In the genomic region with DNA sequence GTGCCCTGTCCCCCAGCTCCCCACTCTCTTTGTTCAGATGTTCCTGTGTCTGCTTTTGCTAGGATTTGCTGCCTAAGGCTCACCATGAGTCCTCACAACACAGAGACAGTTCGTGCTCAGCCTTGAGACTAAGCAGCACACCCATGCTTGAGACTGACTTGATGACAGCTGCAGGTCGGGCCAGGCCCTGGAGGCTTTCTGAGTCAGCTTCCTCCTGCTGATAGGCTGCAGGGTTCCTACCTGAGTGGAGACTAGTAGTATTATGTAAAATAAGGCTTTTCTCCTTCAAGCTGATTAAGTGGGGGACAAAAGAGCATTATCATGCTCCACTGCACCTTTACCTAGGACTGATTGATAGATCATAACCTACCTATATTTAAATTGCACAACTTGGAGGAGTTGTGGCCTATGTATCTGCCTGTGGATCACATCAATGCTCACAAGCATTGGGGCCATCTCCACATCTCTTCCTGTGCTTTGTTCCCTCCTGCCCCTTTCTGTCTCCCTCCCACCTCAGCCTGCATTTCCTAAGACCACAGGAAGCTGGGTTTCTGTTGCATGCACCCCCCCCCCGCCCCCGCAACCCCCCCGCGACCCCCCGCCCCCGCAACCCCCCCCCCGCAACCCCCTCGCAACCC, we compare ENCODE assay signal across 13 mouse cellular contexts. TPM values are rescaled to one million over a fixed set of nuclear protein-coding genes. Genes with fewer than 3 reads are reported as not detected.
DNase-seq lines count a peak whose midpoint lies in the region; ATAC-seq and TF ChIP-seq lines count a peak whose summit lies in the region.
"Had no signal": no experiment of that assay in that cellular context is flagged by ENCODE, and none has a peak within 500 bp of the region (broad histone marks: within the 10 kb centered on the region; RNA-seq: fewer than 3 reads in every experiment).

No protein-coding gene starts in this region.

- TF ChIP-seq POLR2A in ES-Bruce4 (IDR thresholded peaks at IDR 0.05; ENCODE audit: insufficient read depth, low read length) = no peak

- H3K27ac ChIP-seq in intestine, embryonic 14.5 days (ENCODE audit: low read depth) = peak overlapping the region; percentile 14; the same call in 1 of the 2 replicates
- no peak overlapping the region for H3K27ac ChIP-seq in intestine, postnatal 0 days (ENCODE audit: low read depth, low read length)
- H3K27ac ChIP-seq in ES-Bruce4 (ENCODE audit: insufficient read depth, low read length) = no peak overlapping the region
- peak overlapping the region; percentile 18 for H3K27ac ChIP-seq in limb, embryonic 12.5 days
- H3K27ac ChIP-seq: liver, embryonic 14.5 days; stomach, embryonic 15.5 days had no signal

- peak; percentile 40 for DNase-seq in adrenal gland, postnatal 14 days
- DNase-seq in adrenal gland, postnatal 4 days (ENCODE audit: low spot score in 2 of 2) = no peak
- no peak for DNase-seq in intestine, embryonic 14.5 days (ENCODE audit: low spot score)
- no peak for DNase-seq in lung, adult 18-20 months
- no peak for DNase-seq in lung, postnatal 25 days (ENCODE audit: low spot score)
- DNase-seq: cerebellum, postnatal 36 days; heart, postnatal 36 days; kidney, postnatal 36 days had no signal

- peak; percentile 75; the same call in 1 of the 2 replicates for TF ChIP-seq EP300 in ES-Bruce4 (IDR thresholded peaks at IDR 0.05; ENCODE audit: insufficient read depth, low read depth, low read length)

- no peaks in the 10 kb centered on the region for H3K27me3 ChIP-seq in intestine, embryonic 14.5 days (replicated peaks; ENCODE audit: control insufficient read depth, insufficient read depth, low read length)
- H3K27me3 ChIP-seq in intestine, postnatal 0 days (replicated peaks; ENCODE audit: control insufficient read depth, insufficient read depth, low read length) = no peaks in the 10 kb centered on the region
- no peaks in the 10 kb centered on the region for H3K27me3 ChIP-seq in ES-Bruce4 (ENCODE audit: control insufficient read depth, insufficient read depth, low read length, poor library complexity, severe bottlenecking)
- H3K27me3 ChIP-seq in limb, embryonic 12.5 days = no peaks in the 10 kb centered on the region
- H3K27me3 ChIP-seq: stomach, embryonic 15.5 days had no signal

- no peak overlapping the region for H3K4me3 ChIP-seq in intestine, embryonic 14.5 days (ENCODE audit: low read depth, low read length)
- H3K4me3 ChIP-seq in intestine, postnatal 0 days (ENCODE audit: low read depth, low read length) = no peak overlapping the region
- H3K4me3 ChIP-seq in ES-Bruce4 (ENCODE audit: low read depth, low read length) = no peak overlapping the region
- H3K4me3 ChIP-seq in limb, embryonic 12.5 days (replicated peaks) = no peak overlapping the region
- H3K4me3 ChIP-seq: stomach, embryonic 15.5 days had no signal

- no peak overlapping the region for H3K4me2 ChIP-seq in intestine, embryonic 14.5 days (ENCODE audit: low read length)
- H3K4me2 ChIP-seq in intestine, postnatal 0 days (replicated peaks; ENCODE audit: low read depth) = no peak overlapping the region
- H3K4me2 ChIP-seq in limb, embryonic 12.5 days = no peak overlapping the region
- H3K4me2 ChIP-seq: stomach, embryonic 15.5 days had no signal

- peak; percentile 61; the same call in 1 of the 2 replicates for ATAC-seq in intestine, embryonic 14.5 days (replicated peaks; ENCODE audit: low FRiP score, low TSS enrichment, low read depth)
- no peak for ATAC-seq in intestine, postnatal 0 days
- ATAC-seq in limb, embryonic 12.5 days (ENCODE audit: insufficient number of reproducible peaks, insufficient read depth, low FRiP score, low TSS enrichment, low read depth) = no peak

- H3K9me3 ChIP-seq in intestine, embryonic 14.5 days (ENCODE audit: control insufficient read depth, low read length) = no peaks in the 10 kb centered on the region
- H3K9me3 ChIP-seq in intestine, postnatal 0 days (ENCODE audit: control insufficient read depth) = no peaks in the 10 kb centered on the region
- H3K9me3 ChIP-seq in ES-Bruce4 (replicated peaks; ENCODE audit: control insufficient read depth, insufficient read depth, low read length, poor library complexity, severe bottlenecking) = no peaks in the 10 kb centered on the region
- no peaks in the 10 kb centered on the region for H3K9me3 ChIP-seq in limb, embryonic 12.5 days
- H3K9me3 ChIP-seq: stomach, embryonic 15.5 days had no signal

- peaks cover 7% of the 10 kb centered on the region for H3K4me1 ChIP-seq in intestine, embryonic 14.5 days (replicated peaks; ENCODE audit: control insufficient read depth, insufficient read depth, low read length)
- H3K4me1 ChIP-seq in intestine, postnatal 0 days (replicated peaks; ENCODE audit: control insufficient read depth, insufficient read depth, low read length) = no peaks in the 10 kb centered on the region
- H3K4me1 ChIP-seq in ES-Bruce4 (ENCODE audit: control insufficient read depth, insufficient read depth, low read length) = peaks cover 8% of the 10 kb centered on the region
- H3K4me1 ChIP-seq in limb, embryonic 12.5 days (replicated peaks) = peaks cover 34% of the 10 kb centered on the region

- H3K36me3 ChIP-seq in intestine, embryonic 14.5 days (ENCODE audit: control insufficient read depth, insufficient read depth, low read length) = no peaks in the 10 kb centered on the region
- H3K36me3 ChIP-seq in intestine, postnatal 0 days (ENCODE audit: control insufficient read depth, insufficient read depth) = no peaks in the 10 kb centered on the region
- no peaks in the 10 kb centered on the region for H3K36me3 ChIP-seq in ES-Bruce4 (ENCODE audit: control insufficient read depth, insufficient read depth, low read length, poor library complexity, severe bottlenecking)
- peaks cover 27% of the 10 kb centered on the region for H3K36me3 ChIP-seq in limb, embryonic 12.5 days
- H3K36me3 ChIP-seq: stomach, embryonic 15.5 days had no signal

- H3K9ac ChIP-seq in intestine, embryonic 14.5 days (ENCODE audit: low read length) = no peak overlapping the region
- H3K9ac ChIP-seq in intestine, postnatal 0 days (ENCODE audit: low read depth, low read length) = no peak overlapping the region
- no peak overlapping the region for H3K9ac ChIP-seq in ES-Bruce4 (ENCODE audit: low read depth, poor library complexity, severe bottlenecking)
- H3K9ac ChIP-seq in limb, embryonic 12.5 days (replicated peaks) = no peak overlapping the region
- H3K9ac ChIP-seq: liver, embryonic 14.5 days; stomach, embryonic 15.5 days had no signal

- WGBS in intestine, embryonic 14.5 days = 10% methylated on average over 6 of the region's 10 CpGs
- WGBS in intestine, postnatal 0 days = 23% methylated on average over 2 of the region's 10 CpGs
- WGBS in limb, embryonic 12.5 days = 15% methylated on average over 2 of the region's 10 CpGs

- TF ChIP-seq CTCF in intestine, postnatal 0 days (IDR thresholded peaks at IDR 0.05; ENCODE audit: low read depth) = no peak
- TF ChIP-seq CTCF in ES-Bruce4 (IDR thresholded peaks at IDR 0.05; ENCODE audit: low read depth, low read length) = no peak

RNA-seq across cellular contexts. Expression of gene St6gal1, which starts 37.7 kb away (rescaled TPM):
- 42.8 and 43.6 TPM in 2 replicates for total RNA-seq in adrenal gland, postnatal 14 days (2021)
- 10 to 100 TPM; 46.6 to 56.3 TPM for total RNA-seq in adrenal gland, postnatal 4 days (2021)
- polyA plus RNA-seq in intestine, embryonic 14.5 days (2014; fragmentation: Nextera tagmentation; extraction: Ambion mirVana) = 22.4 and 26.7 TPM in 2 replicates
- 6.0 and 6.8 TPM in 2 replicates for polyA plus RNA-seq in intestine, postnatal 0 days (2015; fragmentation: Nextera tagmentation; extraction: Ambion mirVana)
- polyA plus RNA-seq in ES-Bruce4 (2011; ENCODE audit: insufficient read depth, insufficient read length, low read depth, missing spikeins) = 13.9 and 14.0 TPM in 2 replicates
- polyA plus RNA-seq in limb, embryonic 12.5 days (2016; fragmentation: Nextera tagmentation; extraction: Ambion mirVana) = 21.5 and 24.1 TPM in 2 replicates

Comparison
In these comparisons a context has a peak if more than half of its experiments do, and no peak if none do; other contexts are left out.
1. H3K27ac ChIP-seq: peak in intestine, embryonic 14.5 days (single experiment) and limb, embryonic 12.5 days (single experiment); none in intestine, postnatal 0 days (single experiment) and ES-Bruce4 (single experiment).